Mouse (Mus musculus) hindbrain, embryonic 13.5 days (tissue): ENCODE results near the gene Ehbp1. TPM values are rescaled to one million over a fixed set of nuclear protein-coding genes. Genes with fewer than 3 reads are reported as not detected.
A peak's percentile ranks its signal among the peaks of the same experiment; 100 is the strongest.

Experiments used
- ATAC-seq: fragments of 200-750 bp; cut with Nextera tagmentation; 2 replicates; pipeline ENCODE4 v1.8.0; 2017; ENCODE audit warnings: moderate TSS enrichment; ENCODE audit not compliant: low FRiP score
- H3K27ac ChIP-seq: fragments of 300-500 bp; sonication (generic); 2 replicates; pipeline ENCODE4 v1.5.1; 2015; ENCODE audit warnings: inconsistent platforms, mild to moderate bottlenecking, moderate library complexity
- H3K27me3 ChIP-seq: fragments of 300-500 bp; sonication (generic); 2 replicates; pipeline ENCODE4 v1.6.1; 2015; ENCODE audit warnings: mild to moderate bottlenecking, inconsistent platforms
- H3K36me3 ChIP-seq: fragments of 300-500 bp; sonication (generic); 2 replicates; pipeline ENCODE4 v1.6.1; 2015; ENCODE audit warnings: mild to moderate bottlenecking, inconsistent platforms
- H3K4me1 ChIP-seq: fragments of 300-500 bp; sonication (generic); replicated peaks from 2 replicates; pipeline ENCODE4 v1.6.1; 2015; ENCODE audit warnings: inconsistent platforms
- H3K4me2 ChIP-seq: fragments of 300-500 bp; sonication (generic); 2 replicates; pipeline ENCODE4 v1.6.1; 2015; ENCODE audit warnings: inconsistent platforms, mild to moderate bottlenecking, moderate library complexity
- H3K4me3 ChIP-seq: fragments of 300-500 bp; sonication (generic); 2 replicates; pipeline ENCODE4 v1.5.1; 2015; ENCODE audit warnings: mild to moderate bottlenecking, inconsistent platforms
- H3K9ac ChIP-seq: fragments of 300-500 bp; sonication (generic); 2 replicates; pipeline ENCODE4 v1.6.1; 2015; ENCODE audit warnings: mild to moderate bottlenecking, inconsistent platforms
- H3K9me3 ChIP-seq: fragments of 300-500 bp; sonication (generic); 2 replicates; pipeline ENCODE4 v1.6.1; 2016; ENCODE audit warnings: inconsistent platforms
- WGBS: fragments of 180-500 bp; shearing (Covaris S2); methylation state at CpG from one replicate; pipeline ENCODE4 v1.1.7; 2015; 5-methylcytosine and 5-hydroxymethylcytosine counted together
- polyA plus RNA-seq: library from polyadenylated mRNA; unstranded; fragments of >200 nt; fragmentation: Nextera tagmentation; extraction: Ambion mirVana; gene quantifications from 2 replicates; pipeline ENCODE4 v1.2.1, GENCODE M21; 2015

The Ehbp1 gene
- polyA plus RNA-seq, 1 experiment from 2014 or later: 17.5 TPM

- Histone ChIP-seq H3K9me3 (no peaks in the 10 kb centered on the region), H3K4me1 (peaks cover 2% of the 10 kb centered on the region; the same call in 1 of the 2 replicates), H3K4me3 (no peak overlapping the region), H3K4me2 (no peak overlapping the region), H3K9ac (no peak overlapping the region), H3K27ac (no peak overlapping the region), H3K36me3 (peaks cover 8% of the 10 kb centered on the region; the same call in 1 of the 2 replicates), H3K27me3 (peaks cover 28% of the 10 kb centered on the region)
- WGBS: 53% methylated on average over 3 of the region's 3 CpGs
- no peak for ATAC-seq
Observed at GRCm38 (mm10) chr11:22016341-22016740, 325.8 kb downstream of the Ehbp1 start.

GRCm38 (mm10) chr11:22008817-22009216 is 333.3 kb downstream of the Ehbp1 start:
- H3K4me3 ChIP-seq: no peak overlapping the region
- no peaks in the 10 kb centered on the region for H3K9me3 ChIP-seq
- 17% methylated on average over 2 of the region's 2 CpGs for WGBS
- no peak overlapping the region for H3K9ac ChIP-seq
- ATAC-seq: no peak
- no peak overlapping the region for H3K27ac ChIP-seq
- H3K36me3 ChIP-seq: no peaks in the 10 kb centered on the region
- peak overlapping the region; percentile 30; the same call in 1 of the 2 replicates for H3K4me2 ChIP-seq
- peaks cover 18% of the 10 kb centered on the region for H3K4me1 ChIP-seq
- peaks cover 76% of the 10 kb centered on the region for H3K27me3 ChIP-seq

GRCm38 (mm10) chr11:22008129-22008596 is 333.9 kb downstream of the Ehbp1 start:
- Histone ChIP-seq H3K27ac (0 out of 2 replicates have a peak overlapping the region, but pooled peaks have one; percentile 55), H3K4me2 (peak overlapping the region; percentile 30), H3K4me3 (no peak overlapping the region; the same call in 1 of the 2 replicates), H3K36me3 (no peaks in the 10 kb centered on the region), H3K4me1 (peaks cover 18% of the 10 kb centered on the region), H3K27me3 (peaks cover 80% of the 10 kb centered on the region), H3K9me3 (no peaks in the 10 kb centered on the region), H3K9ac (no peak overlapping the region)
- WGBS: 3% methylated on average over 10 of the region's 10 CpGs
- peak; percentile 52; the same call in 1 of the 2 replicates for ATAC-seq

- Histone ChIP-seq H3K9ac (no peak overlapping the region), H3K27me3 (peaks cover 81% of the 10 kb centered on the region), H3K27ac (no peak overlapping the region), H3K4me1 (peaks cover 18% of the 10 kb centered on the region), H3K4me3 (no peak overlapping the region), H3K4me2 (peak overlapping the region; percentile 30), H3K36me3 (no peaks in the 10 kb centered on the region), H3K9me3 (no peaks in the 10 kb centered on the region)
- no peak for ATAC-seq
- 5% methylated on average over 6 of the region's 6 CpGs for WGBS
Observed at GRCm38 (mm10) chr11:22007781-22008110, 334.3 kb downstream of the Ehbp1 start.

- Histone ChIP-seq H3K4me2 (peak overlapping the region; percentile 30), H3K9ac (no peak overlapping the region), H3K4me1 (peaks cover 20% of the 10 kb centered on the region), H3K9me3 (no peaks in the 10 kb centered on the region), H3K36me3 (no peaks in the 10 kb centered on the region), H3K4me3 (no peak overlapping the region), H3K27me3 (peaks cover 83% of the 10 kb centered on the region), H3K27ac (0 out of 2 replicates have a peak overlapping the region, but pooled peaks have one; percentile 30)
- ATAC-seq: no peak
- WGBS: 6% methylated on average over 20 of the region's 20 CpGs
Observed at GRCm38 (mm10) chr11:22007088-22007780, 334.9 kb downstream of the Ehbp1 start.

- peak overlapping the region; percentile 30 for H3K4me2 ChIP-seq
- H3K4me1 ChIP-seq: peaks cover 26% of the 10 kb centered on the region
- no peaks in the 10 kb centered on the region for H3K36me3 ChIP-seq
- 23% methylated on average over 12 of the region's 12 CpGs for WGBS
- no peaks in the 10 kb centered on the region for H3K9me3 ChIP-seq
- ATAC-seq: no peak
- H3K27ac ChIP-seq: 0 out of 2 replicates have a peak overlapping the region, but pooled peaks have one; percentile 30
- H3K4me3 ChIP-seq: no peak overlapping the region
- peaks cover 90% of the 10 kb centered on the region for H3K27me3 ChIP-seq
- no peak overlapping the region for H3K9ac ChIP-seq
Observed at GRCm38 (mm10) chr11:22006471-22007087, 335.5 kb downstream of the Ehbp1 start.

GRCm38 (mm10) chr11:22005281-22005870 is 336.7 kb downstream of the Ehbp1 start:
- peaks cover 37% of the 10 kb centered on the region for H3K4me1 ChIP-seq
- ATAC-seq: no peak
- H3K4me3 ChIP-seq: no peak overlapping the region
- no peak overlapping the region for H3K27ac ChIP-seq
- H3K9ac ChIP-seq: no peak overlapping the region
- H3K9me3 ChIP-seq: no peaks in the 10 kb centered on the region
- WGBS: 8% methylated on average over 9 of the region's 9 CpGs
- H3K36me3 ChIP-seq: no peaks in the 10 kb centered on the region
- no peak overlapping the region for H3K4me2 ChIP-seq
- H3K27me3 ChIP-seq: peaks cover 90% of the 10 kb centered on the region

GRCm38 (mm10) chr11:22004331-22004841 is 337.7 kb downstream of the Ehbp1 start:
- Histone ChIP-seq H3K27me3 (peaks cover 93% of the 10 kb centered on the region), H3K9me3 (no peaks in the 10 kb centered on the region), H3K9ac (no peak overlapping the region), H3K4me2 (0 out of 2 replicates have a peak overlapping the region, but pooled peaks have one; percentile 4), H3K4me1 (peaks cover 39% of the 10 kb centered on the region), H3K4me3 (no peak overlapping the region), H3K36me3 (no peaks in the 10 kb centered on the region), H3K27ac (no peak overlapping the region)
- WGBS: 2% methylated on average over 18 of the region's 18 CpGs
- ATAC-seq: peak; percentile 12; the same call in 1 of the 2 replicates

- no peaks in the 10 kb centered on the region for H3K36me3 ChIP-seq
- H3K4me2 ChIP-seq: peak overlapping the region; percentile 59; the same call in 1 of the 2 replicates
- H3K9me3 ChIP-seq: no peaks in the 10 kb centered on the region
- peaks cover 98% of the 10 kb centered on the region for H3K27me3 ChIP-seq
- ATAC-seq: no peak
- peak overlapping the region; percentile 14 for H3K4me3 ChIP-seq
- H3K4me1 ChIP-seq: peaks cover 38% of the 10 kb centered on the region
- no peak overlapping the region for H3K27ac ChIP-seq
- 0 out of 2 replicates have a peak overlapping the region, but pooled peaks have one; percentile 5 for H3K9ac ChIP-seq
- under 1% methylated on average over 31 of the region's 31 CpGs for WGBS
Observed at GRCm38 (mm10) chr11:22003341-22003981, 338.6 kb downstream of the Ehbp1 start.

- Histone ChIP-seq H3K4me3 (peak within 1 kb of the TSS; percentile 40), H3K36me3 (no peaks in the 10 kb centered on the region), H3K4me1 (peaks cover 32% of the 10 kb centered on the region), H3K27ac (peak within 1 kb of the TSS; percentile 30; the same call in 1 of the 2 replicates), H3K9ac (0 out of 2 replicates have a peak within 1 kb of the TSS, but pooled peaks have one; percentile 24), H3K4me2 (peak within 1 kb of the TSS; percentile 59), H3K27me3 (peaks cover 98% of the 10 kb centered on the region), H3K9me3 (no peaks in the 10 kb centered on the region)
- under 1% methylated on average over 34 of the region's 34 CpGs for WGBS
- ATAC-seq: no peak
Observed at GRCm38 (mm10) chr11:22002783-22003340, 339.2 kb downstream of the Ehbp1 start, which contains the start of gene Otx1. Otx1 (minus strand) TSS chr11:22002897.

- peaks cover 25% of the 10 kb centered on the region for H3K4me1 ChIP-seq
- H3K27me3 ChIP-seq: peaks cover 98% of the 10 kb centered on the region
- WGBS: under 1% methylated on average over 34 of the region's 34 CpGs
- H3K4me3 ChIP-seq: peak overlapping the region; percentile 40
- H3K4me2 ChIP-seq: peak overlapping the region; percentile 59
- 0 out of 2 replicates have a peak overlapping the region, but pooled peaks have one; percentile 24 for H3K9ac ChIP-seq
- no peaks in the 10 kb centered on the region for H3K9me3 ChIP-seq
- no peaks in the 10 kb centered on the region for H3K36me3 ChIP-seq
- peak overlapping the region; percentile 30; the same call in 1 of the 2 replicates for H3K27ac ChIP-seq
- no peak for ATAC-seq
Observed at GRCm38 (mm10) chr11:22002062-22002782, 339.9 kb downstream of the Ehbp1 start.
